Mouse (Mus musculus): ENCODE measurements at regions not wholly inside any gene's neighbourhood (a gene's known extent, or its start where the extent isn't known, plus 50 kb on each side); places are given as distances from the start of the nearest gene placed in this dataset.

GRCm38 (mm10) chr16:78247189-78247588 is 54.1 kb upstream of the Cxadr start:
- Histone ChIP-seq H3K4me1 (replicated peaks; ENCODE audit: insufficient read depth, low read length) (no peaks in the 10 kb centered on the region), H3K27ac (no peak overlapping the region), H3K9ac (ENCODE audit: low read depth, low read length) (no peak overlapping the region), H3K4me3 (replicated peaks; ENCODE audit: low read depth, low read length) (no peak overlapping the region), H3K27me3 (ENCODE audit: insufficient read depth, low read length) (no peaks in the 10 kb centered on the region), H3K4me2 (ENCODE audit: low read length) (no peak overlapping the region), H3K36me3 (ENCODE audit: insufficient read depth, low read length) (no peaks in the 10 kb centered on the region), H3K9me3 (replicated peaks; ENCODE audit: low read length) (no peaks in the 10 kb centered on the region)
- ATAC-seq (replicated peaks; ENCODE audit: low FRiP score, low read depth) (no peak), DNase-seq (ENCODE audit: low spot score) (no peak)
- TF ChIP-seq CTCF (IDR thresholded peaks at IDR 0.05; ENCODE audit: low read depth) = no peak
- WGBS = 74% methylated on average over 3 of the region's 3 CpGs

- no peak overlapping the region for H3K4me2 ChIP-seq (ENCODE audit: low read length)
- no peaks in the 10 kb centered on the region for H3K27me3 ChIP-seq (ENCODE audit: insufficient read depth, low read length)
- H3K4me1 ChIP-seq (replicated peaks; ENCODE audit: insufficient read depth, low read length) = no peaks in the 10 kb centered on the region
- no peak for TF ChIP-seq CTCF (IDR thresholded peaks at IDR 0.05; ENCODE audit: low read depth)
- no peak overlapping the region for H3K4me3 ChIP-seq (replicated peaks; ENCODE audit: low read depth, low read length)
- no peak overlapping the region for H3K9ac ChIP-seq (ENCODE audit: low read depth, low read length)
- H3K27ac ChIP-seq = no peak overlapping the region
- no peaks in the 10 kb centered on the region for H3K36me3 ChIP-seq (ENCODE audit: insufficient read depth, low read length)
- ATAC-seq (replicated peaks; ENCODE audit: low FRiP score, low read depth) (no peak), DNase-seq (ENCODE audit: low spot score) (peak; percentile 83)
- H3K9me3 ChIP-seq (replicated peaks; ENCODE audit: low read length) = no peaks in the 10 kb centered on the region
- 33% methylated on average over 3 of the region's 3 CpGs for WGBS
Observed at GRCm38 (mm10) chr16:78242678-78243077, 58.6 kb upstream of the Cxadr start.

GRCm38 (mm10) chr16:78240152-78240551 is 61.1 kb upstream of the Cxadr start:
- 74% methylated on average over 4 of the region's 4 CpGs for WGBS

GRCm38 (mm10) chr16:78238052-78238701 is 63.1 kb upstream of the Cxadr start:
- DNase-seq (ENCODE audit: low spot score) = peak; percentile 46
- under 1% methylated on average over 18 of the region's 18 CpGs for WGBS
- peak overlapping the region; percentile 39 for H3K4me3 ChIP-seq (replicated peaks; ENCODE audit: low read depth, low read length)
- no peak for TF ChIP-seq CTCF (IDR thresholded peaks at IDR 0.05; ENCODE audit: low read depth)
- peak; percentile 29; the same call in 1 of the 2 replicates for ATAC-seq (replicated peaks; ENCODE audit: low FRiP score, low read depth)
- H3K36me3 ChIP-seq (ENCODE audit: insufficient read depth, low read length) = no peaks in the 10 kb centered on the region
- no peak overlapping the region for H3K27ac ChIP-seq
- peak overlapping the region; percentile 89 for H3K4me2 ChIP-seq (ENCODE audit: low read length)
- H3K27me3 ChIP-seq (ENCODE audit: insufficient read depth, low read length) = no peaks in the 10 kb centered on the region
- peak overlapping the region; percentile 37; the same call in 1 of the 2 replicates for H3K9ac ChIP-seq (ENCODE audit: low read depth, low read length)
- H3K4me1 ChIP-seq (replicated peaks; ENCODE audit: insufficient read depth, low read length) = no peaks in the 10 kb centered on the region
- no peaks in the 10 kb centered on the region for H3K9me3 ChIP-seq (replicated peaks; ENCODE audit: low read length)

More at GRCm38 (mm10) chr16:78240152-78240551, 61.1 kb upstream of the Cxadr start:
- ATAC-seq (replicated peaks; ENCODE audit: low FRiP score, low read depth) (no peak), DNase-seq (ENCODE audit: low spot score) (no peak)
- H3K4me1 ChIP-seq (replicated peaks; ENCODE audit: insufficient read depth, low read length) = no peaks in the 10 kb centered on the region
- H3K27me3 ChIP-seq (ENCODE audit: insufficient read depth, low read length) = no peaks in the 10 kb centered on the region
- no peak overlapping the region for H3K9ac ChIP-seq (ENCODE audit: low read depth, low read length)
- H3K9me3 ChIP-seq (replicated peaks; ENCODE audit: low read length) = no peaks in the 10 kb centered on the region
- H3K27ac ChIP-seq = no peak overlapping the region
- no peak for TF ChIP-seq CTCF (IDR thresholded peaks at IDR 0.05; ENCODE audit: low read depth)
- no peaks in the 10 kb centered on the region for H3K36me3 ChIP-seq (ENCODE audit: insufficient read depth, low read length)
- no peak overlapping the region for H3K4me2 ChIP-seq (ENCODE audit: low read length)
- H3K4me3 ChIP-seq (replicated peaks; ENCODE audit: low read depth, low read length) = no peak overlapping the region

- H3K9me3 ChIP-seq (replicated peaks; ENCODE audit: low read length) = no peaks in the 10 kb centered on the region
- ATAC-seq (replicated peaks; ENCODE audit: low FRiP score, low read depth) = peak; percentile 29; the same call in 1 of the 2 replicates
- under 1% methylated on average over 14 of the region's 15 CpGs for whole genome bisulfite sequencing
Observed at GRCm38 (mm10) chr16:78237641-78238051, 63.6 kb upstream of the Cxadr start.

GRCm38 (mm10) chr16:78236746-78237640 is 64.3 kb upstream of the Cxadr start:
- Histone ChIP-seq H3K9me3 (replicated peaks; ENCODE audit: low read length) (no peaks in the 10 kb centered on the region), H3K36me3 (ENCODE audit: insufficient read depth, low read length) (no peaks in the 10 kb centered on the region), H3K4me1 (replicated peaks; ENCODE audit: insufficient read depth, low read length) (no peaks in the 10 kb centered on the region), H3K4me2 (ENCODE audit: low read length) (peak overlapping the region; percentile 89), H3K27ac (no peak overlapping the region), H3K27me3 (ENCODE audit: insufficient read depth, low read length) (no peaks in the 10 kb centered on the region), H3K9ac (ENCODE audit: low read depth, low read length) (0 out of 2 replicates have a peak overlapping the region, but pooled peaks have one; percentile 31), H3K4me3 (replicated peaks; ENCODE audit: low read depth, low read length) (peak overlapping the region; percentile 39)
- peak; percentile 34; the same call in 1 of the 2 replicates for ATAC-seq (replicated peaks; ENCODE audit: low FRiP score, low read depth)
- 1% methylated on average over 25 of the region's 25 CpGs for whole genome bisulfite sequencing
- peak; percentile 59 for DNase-seq (ENCODE audit: low spot score)
- TF ChIP-seq CTCF (IDR thresholded peaks at IDR 0.05; ENCODE audit: low read depth) = no peak

More at GRCm38 (mm10) chr16:78237641-78238051, 63.6 kb upstream of the Cxadr start:
- Histone ChIP-seq H3K36me3 (ENCODE audit: insufficient read depth, low read length) (no peaks in the 10 kb centered on the region), H3K4me1 (replicated peaks; ENCODE audit: insufficient read depth, low read length) (no peaks in the 10 kb centered on the region), H3K4me3 (replicated peaks; ENCODE audit: low read depth, low read length) (peak overlapping the region; percentile 39), H3K4me2 (ENCODE audit: low read length) (peak overlapping the region; percentile 89), H3K27me3 (ENCODE audit: insufficient read depth, low read length) (no peaks in the 10 kb centered on the region), H3K27ac (no peak overlapping the region), H3K9ac (ENCODE audit: low read depth, low read length) (0 out of 2 replicates have a peak overlapping the region, but pooled peaks have one; percentile 31)
- no peak for TF ChIP-seq CTCF (IDR thresholded peaks at IDR 0.05; ENCODE audit: low read depth)
- peak; percentile 49 for DNase-seq (ENCODE audit: low spot score)

Data from kidney, postnatal 0 days (tissue).